ENCODE assay signal across 8 mouse cellular contexts in the genomic region with DNA sequence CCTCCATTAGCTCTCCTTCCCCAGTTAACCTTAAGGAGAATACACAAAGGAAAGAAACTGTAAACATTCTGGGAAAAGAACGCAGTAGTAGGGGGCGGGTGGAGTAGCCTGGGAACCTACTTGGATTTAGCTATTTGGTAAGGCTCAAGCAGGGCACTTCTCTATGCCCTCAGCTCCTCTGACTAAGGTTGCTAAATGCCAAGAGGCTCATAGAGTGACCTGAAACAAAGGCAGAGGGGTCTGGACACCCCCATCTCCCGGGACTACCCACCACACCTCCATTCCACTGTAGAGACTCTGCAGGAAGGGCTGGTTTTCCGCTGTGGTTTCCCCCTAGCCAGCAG.
DNase-seq lines count a peak whose midpoint lies in the region; ATAC-seq lines count a peak whose summit lies in the region.

No protein-coding gene starts in this region.

- no peak overlapping the region for H3K9ac ChIP-seq in hindbrain, embryonic 11.5 days (ENCODE audit: low read depth, low read length)

- intact Hi-C loops in heart, postnatal 25 days (cut with DNase I) = loop anchor here (2.0 to 10.0 kb wide), 3 partner anchors 915 to 1447 kb away; no protein-coding TSS in a partner anchor

- no peak overlapping the region for H3K4me3 ChIP-seq in heart, embryonic 10.5 days
- H3K4me3 ChIP-seq in hindbrain, embryonic 11.5 days (ENCODE audit: low read depth, low read length) = no peak overlapping the region
- H3K4me3 ChIP-seq in midbrain, embryonic 10.5 days = peak overlapping the region; percentile 40; the same call in 1 of the 2 replicates

- H3K4me2 ChIP-seq in hindbrain, embryonic 11.5 days (replicated peaks; ENCODE audit: low read depth, low read length) = peak overlapping the region; percentile 31; the same call in 1 of the 2 replicates

- peak; percentile 36 for ATAC-seq in common myeloid progenitor, adult 5-6 weeks (replicated peaks; ENCODE audit: low read depth, poor library complexity, severe bottlenecking)
- ATAC-seq in hindbrain, embryonic 11.5 days (ENCODE audit: low FRiP score) = peak; percentile 30

- H3K36me3 ChIP-seq in heart, embryonic 10.5 days = no peaks in the 10 kb centered on the region
- no peaks in the 10 kb centered on the region for H3K36me3 ChIP-seq in hindbrain, embryonic 11.5 days (ENCODE audit: control insufficient read depth, insufficient read depth, low read length)
- H3K36me3 ChIP-seq in midbrain, embryonic 10.5 days = no peaks in the 10 kb centered on the region

- WGBS in heart, embryonic 10.5 days = 55% methylated on average over 4 of the region's 4 CpGs
- WGBS in hindbrain, embryonic 11.5 days = 43% methylated on average over 4 of the region's 4 CpGs
- 45% methylated on average over 4 of the region's 4 CpGs for WGBS in midbrain, embryonic 10.5 days

- no peaks in the 10 kb centered on the region for H3K27me3 ChIP-seq in heart, embryonic 10.5 days (ENCODE audit: insufficient read depth, poor library complexity, severe bottlenecking)
- no peaks in the 10 kb centered on the region for H3K27me3 ChIP-seq in hindbrain, embryonic 11.5 days (ENCODE audit: control insufficient read depth, insufficient read depth, low read length)
- H3K27me3 ChIP-seq in midbrain, embryonic 10.5 days (ENCODE audit: low read depth, poor library complexity, severe bottlenecking) = no peaks in the 10 kb centered on the region; the same call in 1 of the 2 replicates

- no peaks in the 10 kb centered on the region for H3K9me3 ChIP-seq in heart, embryonic 10.5 days
- no peaks in the 10 kb centered on the region for H3K9me3 ChIP-seq in hindbrain, embryonic 11.5 days (ENCODE audit: control insufficient read depth, low read length)
- H3K9me3 ChIP-seq in midbrain, embryonic 10.5 days (replicated peaks) = no peaks in the 10 kb centered on the region

- peaks cover 15% of the 10 kb centered on the region for H3K4me1 ChIP-seq in heart, embryonic 10.5 days
- H3K4me1 ChIP-seq in hindbrain, embryonic 11.5 days (replicated peaks; ENCODE audit: control insufficient read depth, insufficient read depth, low read length) = 0 out of 2 replicates have a peak, but pooled peaks cover 2% of the 10 kb centered on the region
- peaks cover 19% of the 10 kb centered on the region for H3K4me1 ChIP-seq in midbrain, embryonic 10.5 days

- 0 out of 2 replicates have a peak overlapping the region, but pooled peaks have one; percentile 52 for H3K27ac ChIP-seq in heart, embryonic 10.5 days
- no peak overlapping the region for H3K27ac ChIP-seq in hindbrain, embryonic 11.5 days (ENCODE audit: low read depth, low read length)
- H3K27ac ChIP-seq in midbrain, embryonic 10.5 days (replicated peaks) = peak overlapping the region; percentile 75

- no peak for DNase-seq in heart, embryonic 10.5 days (ENCODE audit: low spot score)
- no peak for DNase-seq in heart, postnatal 25 days (ENCODE audit: low spot score)
- no peak for DNase-seq in hindbrain, embryonic 11.5 days (ENCODE audit: low spot score)
- DNase-seq in midbrain, embryonic 10.5 days (ENCODE audit: low spot score) = no peak
- no peak for DNase-seq in thymus, postnatal 10 days (ENCODE audit: low spot score in 2 of 2)
- DNase-seq in kidney, adult 9 months = no peak
- no peak for DNase-seq in cerebellum, postnatal 36 days
